Mouse (Mus musculus): Measurements from ENCODE around the gene Resp18. TPM values are rescaled to one million over a fixed set of nuclear protein-coding genes. Genes with fewer than 3 reads are reported as not detected.

Resp18 gene
- polyA plus RNA-seq, 1 experiment from 2014 or later = not detected

- no peaks in the 10 kb centered on the region for H3K4me1 ChIP-seq (replicated peaks)
- H3K9me3 ChIP-seq (replicated peaks) = no peaks in the 10 kb centered on the region
- WGBS (ENCODE audit: insufficient replicate concordance) = 12% methylated on average over 32 of the region's 32 CpGs
- H3K36me3 ChIP-seq (replicated peaks) = no peaks in the 10 kb centered on the region
- peaks cover 54% of the 10 kb centered on the region for H3K27me3 ChIP-seq
- H3K9ac ChIP-seq = no peak within 1 kb of the TSS
- no peak for ATAC-seq (ENCODE audit: insufficient read depth)
- H3K4me3 ChIP-seq (replicated peaks) = no peak within 1 kb of the TSS
- H3K27ac ChIP-seq (replicated peaks) = no peak within 1 kb of the TSS
- no peak within 1 kb of the TSS for H3K4me2 ChIP-seq
Measured at GRCm38 (mm10) chr1:75264091-75264880, 13.9 kb downstream of the Resp18 start, which contains the start of gene Ptprn. Ptprn (minus strand) TSS chr1:75264502.

DNA sequence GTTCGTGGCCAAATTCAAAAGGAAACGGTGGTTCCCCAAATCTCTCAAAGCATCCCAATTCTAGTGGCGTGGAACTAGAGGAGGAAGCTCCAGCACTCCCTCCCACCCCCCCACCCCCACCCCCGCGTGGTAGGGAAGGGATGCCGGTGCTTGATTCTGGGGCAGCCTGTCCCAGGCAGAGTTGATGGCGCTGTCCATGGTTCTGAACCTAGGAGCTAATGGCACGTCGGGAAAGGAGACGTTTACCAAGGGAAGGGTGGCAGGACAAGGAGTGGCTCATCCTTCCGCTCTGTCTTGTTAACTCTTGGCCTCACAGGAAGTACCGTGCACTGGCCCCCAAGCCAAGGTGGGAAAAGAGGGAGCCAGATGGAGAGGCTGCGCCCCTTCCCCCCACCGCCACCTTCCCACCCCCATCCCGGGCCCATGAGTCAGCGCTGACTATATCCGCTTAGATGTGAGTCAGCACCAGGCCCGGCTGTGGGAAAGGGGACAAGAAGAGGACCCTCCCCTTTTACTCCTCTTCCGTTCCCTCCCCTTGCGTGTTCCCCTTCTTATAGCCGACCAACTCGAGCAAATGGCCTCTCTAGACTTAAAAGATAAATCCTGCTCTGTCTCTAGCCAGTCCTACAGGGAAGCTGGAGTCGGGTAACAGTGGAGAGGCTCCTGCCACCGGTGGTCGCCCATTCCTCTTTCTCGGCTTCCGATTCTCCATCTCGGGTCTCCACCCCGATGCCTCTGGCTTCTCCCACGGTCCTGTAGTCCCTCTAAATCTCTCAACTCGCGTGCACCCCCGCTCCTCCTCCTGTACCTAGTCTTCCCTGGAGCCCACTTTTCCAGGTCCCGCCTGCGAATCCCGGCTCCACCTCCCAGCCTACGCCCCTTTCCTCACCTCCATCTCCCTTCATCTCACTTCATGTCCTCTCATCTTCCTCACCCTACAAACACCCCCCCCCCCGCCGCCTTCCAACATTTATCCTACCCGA lies 15.0 kb downstream of the Resp18 start:
- H3K4me1 ChIP-seq (replicated peaks) = no peaks in the 10 kb centered on the region
- H3K4me2 ChIP-seq = no peak overlapping the region
- no peak for ATAC-seq (ENCODE audit: insufficient read depth)
- H3K27me3 ChIP-seq = peaks cover 46% of the 10 kb centered on the region
- no peaks in the 10 kb centered on the region for H3K9me3 ChIP-seq (replicated peaks)
- no peaks in the 10 kb centered on the region for H3K36me3 ChIP-seq (replicated peaks)
- under 1% methylated on average over 40 of the region's 40 CpGs for WGBS (ENCODE audit: insufficient replicate concordance)
- no peak overlapping the region for H3K9ac ChIP-seq
- H3K27ac ChIP-seq (replicated peaks) = no peak overlapping the region
- no peak overlapping the region for H3K4me3 ChIP-seq (replicated peaks)

DNA sequence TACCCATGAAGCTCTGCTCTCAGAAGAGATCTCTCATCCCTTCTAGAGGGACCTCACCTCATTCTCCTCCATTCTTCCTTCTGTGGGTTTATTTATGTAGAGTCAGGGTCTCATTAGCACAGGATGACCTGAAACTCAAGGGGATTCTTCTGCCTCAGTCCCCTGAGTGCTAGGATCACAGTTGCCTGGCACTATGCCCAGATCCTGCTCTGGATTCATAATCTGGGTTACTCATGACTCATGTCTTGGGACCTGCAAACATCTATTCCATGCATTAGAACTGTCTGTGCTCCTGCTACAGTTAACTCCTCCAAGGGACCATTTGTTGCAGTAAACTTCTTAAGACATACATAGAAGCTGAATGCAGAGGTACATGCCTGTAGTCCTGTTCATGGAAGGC lies 16.9 kb downstream of the Resp18 start:
- Histone ChIP-seq H3K4me1 (replicated peaks) (no peaks in the 10 kb centered on the region), H3K27ac (replicated peaks) (no peak overlapping the region)

DNA sequence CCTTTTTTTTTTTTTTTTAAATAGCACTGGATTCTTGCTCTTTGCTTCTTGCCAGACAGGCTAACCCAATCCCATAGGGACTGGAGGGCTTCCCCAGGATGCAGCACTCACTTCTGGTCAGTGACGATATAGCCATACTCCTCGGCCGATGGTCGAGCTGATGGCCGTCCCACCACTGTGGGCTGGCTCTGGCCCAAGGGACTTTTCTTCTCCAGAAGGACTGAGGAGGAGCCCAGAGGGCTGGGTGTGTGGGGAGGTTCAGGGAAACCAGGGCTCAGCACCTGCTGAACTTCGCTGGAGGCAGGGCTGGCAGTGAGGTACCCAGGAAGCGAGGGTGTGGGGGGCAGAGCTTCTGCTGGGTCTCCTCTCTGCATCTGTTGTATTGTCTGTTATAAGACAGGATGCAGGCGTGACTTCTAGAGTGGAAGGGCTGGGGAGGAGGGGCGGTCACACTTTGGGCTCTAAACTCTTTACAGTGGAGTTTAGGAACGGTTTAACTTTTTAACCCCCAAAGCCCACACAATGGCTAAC lies 22.6 kb downstream of the Resp18 start:
- peaks cover 11% of the 10 kb centered on the region for H3K4me1 ChIP-seq (replicated peaks)
- no peak overlapping the region for H3K4me2 ChIP-seq
- no peaks in the 10 kb centered on the region for H3K36me3 ChIP-seq (replicated peaks)
- H3K27me3 ChIP-seq = peaks cover 6% of the 10 kb centered on the region
- no peak for ATAC-seq (ENCODE audit: insufficient read depth)
- H3K9ac ChIP-seq = no peak overlapping the region
- no peak overlapping the region for H3K4me3 ChIP-seq (replicated peaks)
- H3K9me3 ChIP-seq (replicated peaks) = no peaks in the 10 kb centered on the region
- no peak overlapping the region for H3K27ac ChIP-seq (replicated peaks)
- WGBS (ENCODE audit: insufficient replicate concordance) = 49% methylated on average over 10 of the region's 10 CpGs

More for the DNA sequence above, 16.9 kb downstream of the Resp18 start:
- Histone ChIP-seq H3K4me3 (replicated peaks) (no peak overlapping the region), H3K9ac (no peak overlapping the region), H3K27me3 (peaks cover 44% of the 10 kb centered on the region), H3K4me2 (no peak overlapping the region), H3K36me3 (replicated peaks) (no peaks in the 10 kb centered on the region), H3K9me3 (replicated peaks) (no peaks in the 10 kb centered on the region)
- ATAC-seq (ENCODE audit: insufficient read depth) = no peak

DNA sequence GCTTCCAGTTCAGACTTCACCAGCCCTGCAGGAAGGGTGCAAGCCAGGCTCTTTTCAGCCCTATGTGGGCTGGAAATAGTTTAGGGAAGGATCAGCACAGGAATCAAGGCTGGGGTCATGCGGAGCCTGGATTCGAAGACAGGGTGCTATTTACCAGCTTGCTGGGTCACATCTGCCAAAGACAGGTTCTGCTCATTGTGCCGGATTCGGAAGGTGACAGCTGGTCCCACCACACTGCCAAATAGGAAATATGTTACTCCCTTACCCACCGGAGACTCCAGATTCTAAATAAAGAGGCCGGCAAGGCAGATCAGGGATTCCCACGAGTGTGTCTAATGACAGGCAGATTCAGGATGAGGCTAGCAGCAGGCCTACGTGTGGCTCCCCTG lies 23.6 kb downstream of the Resp18 start:
- Histone ChIP-seq H3K4me3 (replicated peaks) (no peak overlapping the region), H3K4me2 (no peak overlapping the region), H3K27ac (replicated peaks) (no peak overlapping the region), H3K27me3 (peaks cover 6% of the 10 kb centered on the region; the same call in 1 of the 2 replicates), H3K36me3 (replicated peaks) (no peaks in the 10 kb centered on the region), H3K4me1 (replicated peaks) (peaks cover 11% of the 10 kb centered on the region), H3K9me3 (replicated peaks) (no peaks in the 10 kb centered on the region), H3K9ac (no peak overlapping the region)
- WGBS (ENCODE audit: insufficient replicate concordance) = 66% methylated on average over 8 of the region's 8 CpGs
- no peak for ATAC-seq (ENCODE audit: insufficient read depth)

DNA sequence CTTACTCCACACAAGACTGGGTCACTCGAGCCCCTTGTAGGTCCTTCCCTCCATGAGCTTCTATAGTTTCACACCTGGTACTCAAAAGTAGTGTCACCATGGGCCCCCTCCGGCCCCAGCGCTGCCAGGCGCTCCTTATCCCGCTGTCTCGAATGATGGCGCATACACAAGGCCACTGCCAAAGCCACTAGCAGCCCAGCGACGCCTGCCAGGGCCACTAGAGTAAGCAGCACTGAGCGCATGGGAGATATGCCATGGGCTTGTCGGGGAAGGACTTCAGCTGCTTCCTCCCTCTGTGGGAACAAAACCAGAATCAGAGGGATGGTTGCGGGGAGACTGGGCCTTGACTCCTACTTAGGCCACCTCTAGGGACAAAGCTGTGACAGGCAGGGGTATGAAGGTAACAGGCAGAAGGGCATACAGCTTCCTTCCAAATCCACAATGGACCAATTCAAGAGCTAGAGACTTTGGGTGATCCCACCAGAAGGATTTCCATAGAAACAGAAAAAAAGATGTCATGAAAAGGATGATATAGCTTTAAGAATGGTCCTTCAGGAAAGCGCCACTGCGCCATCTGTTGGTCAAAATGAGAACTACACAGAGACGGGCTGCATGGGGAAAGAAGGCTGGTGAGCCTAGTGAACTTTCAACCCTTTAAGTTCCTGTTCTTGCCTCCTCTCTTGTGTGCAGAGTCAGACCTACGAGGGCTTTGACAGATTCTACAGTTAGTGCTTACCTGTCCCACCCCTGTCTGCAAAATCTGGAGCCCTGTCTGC lies 24.2 kb downstream of the Resp18 start:
- Histone ChIP-seq H3K4me2 (no peak overlapping the region), H3K4me3 (replicated peaks) (no peak overlapping the region), H3K27me3 (peaks cover 6% of the 10 kb centered on the region; the same call in 1 of the 2 replicates), H3K36me3 (replicated peaks) (no peaks in the 10 kb centered on the region), H3K4me1 (replicated peaks) (peaks cover 15% of the 10 kb centered on the region), H3K9ac (no peak overlapping the region), H3K27ac (replicated peaks) (no peak overlapping the region), H3K9me3 (replicated peaks) (no peaks in the 10 kb centered on the region)
- no peak for ATAC-seq (ENCODE audit: insufficient read depth)
- 56% methylated on average over 16 of the region's 16 CpGs for WGBS (ENCODE audit: insufficient replicate concordance)

DNA sequence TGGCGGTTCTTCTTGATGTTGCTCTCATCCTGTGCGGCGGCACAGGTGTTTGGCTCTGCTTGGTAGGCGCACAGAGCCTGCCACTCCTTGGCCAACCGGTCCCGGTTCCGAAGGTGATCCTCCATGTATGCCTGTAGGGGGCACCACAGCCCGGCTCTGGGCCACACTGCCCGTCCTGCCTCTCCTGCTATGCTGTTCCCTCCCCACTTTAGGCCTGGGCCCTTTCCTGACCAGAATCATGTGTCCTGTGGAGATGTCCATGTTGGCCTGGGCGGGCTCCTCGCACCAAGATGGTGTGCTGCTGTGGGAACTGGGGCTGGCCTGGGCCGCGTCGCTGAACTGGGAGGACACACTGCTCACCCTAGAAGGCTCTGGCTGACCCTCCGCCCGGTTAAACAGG lies 25.2 kb downstream of the Resp18 start:
- Histone ChIP-seq H3K4me3 (replicated peaks) (no peak overlapping the region), H3K9me3 (replicated peaks) (no peaks in the 10 kb centered on the region), H3K27ac (replicated peaks) (no peak overlapping the region), H3K9ac (no peak overlapping the region), H3K4me2 (no peak overlapping the region), H3K27me3 (peaks cover 6% of the 10 kb centered on the region; the same call in 1 of the 2 replicates), H3K36me3 (replicated peaks) (no peaks in the 10 kb centered on the region), H3K4me1 (replicated peaks) (peaks cover 19% of the 10 kb centered on the region)
- WGBS (ENCODE audit: insufficient replicate concordance) = 74% methylated on average over 16 of the region's 16 CpGs
- 0 out of 2 replicates have a peak, but pooled peaks have one; percentile 4 for ATAC-seq (ENCODE audit: insufficient read depth)

DNA sequence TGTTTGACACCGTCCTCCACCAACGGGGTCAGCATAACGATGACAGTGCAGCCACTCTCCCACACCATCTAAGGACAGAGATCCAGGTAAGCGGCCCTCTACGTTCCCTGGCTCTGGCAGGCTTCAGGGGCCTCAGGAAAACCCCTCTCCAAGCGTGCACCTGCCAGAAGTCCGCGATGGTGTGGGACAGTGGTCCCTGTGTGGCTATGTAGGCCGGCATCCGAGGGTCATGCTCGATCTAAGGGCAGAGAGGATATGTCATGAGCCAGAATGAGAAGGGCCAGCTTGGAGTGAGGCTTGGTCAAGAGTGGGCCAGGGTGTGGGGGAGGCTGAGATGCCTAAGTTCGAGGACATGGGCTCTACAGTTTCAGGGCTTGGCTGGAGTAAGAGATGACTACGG lies 25.9 kb downstream of the Resp18 start:
- no peak overlapping the region for H3K9ac ChIP-seq
- H3K4me2 ChIP-seq = no peak overlapping the region
- ATAC-seq (ENCODE audit: insufficient read depth) = no peak
- H3K9me3 ChIP-seq (replicated peaks) = no peaks in the 10 kb centered on the region
- H3K4me1 ChIP-seq (replicated peaks) = peaks cover 26% of the 10 kb centered on the region
- no peak overlapping the region for H3K4me3 ChIP-seq (replicated peaks)
- H3K27me3 ChIP-seq = peaks cover 6% of the 10 kb centered on the region; the same call in 1 of the 2 replicates
- WGBS (ENCODE audit: insufficient replicate concordance) = 70% methylated on average over 13 of the region's 13 CpGs
- no peaks in the 10 kb centered on the region for H3K36me3 ChIP-seq (replicated peaks)
- no peak overlapping the region for H3K27ac ChIP-seq (replicated peaks)

GRCm38 (mm10) chr1:75251112-75251970 lies 26.9 kb downstream of the Resp18 start:
- 8% methylated on average over 21 of the region's 22 CpGs for WGBS (ENCODE audit: insufficient replicate concordance)
- Histone ChIP-seq H3K9me3 (replicated peaks) (no peaks in the 10 kb centered on the region), H3K9ac (peak overlapping the region; percentile 35; the same call in 1 of the 2 replicates), H3K36me3 (replicated peaks) (no peaks in the 10 kb centered on the region), H3K4me2 (peak overlapping the region; percentile 68), H3K4me3 (replicated peaks) (peak overlapping the region; percentile 29), H3K4me1 (replicated peaks) (peaks cover 26% of the 10 kb centered on the region), H3K27ac (replicated peaks) (peak overlapping the region; percentile 57), H3K27me3 (peaks cover 6% of the 10 kb centered on the region; the same call in 1 of the 2 replicates)
- ATAC-seq (ENCODE audit: insufficient read depth) = peak; percentile 61

- Histone ChIP-seq H3K4me3 (replicated peaks) (no peak overlapping the region), H3K4me2 (no peak overlapping the region), H3K9me3 (replicated peaks) (no peaks in the 10 kb centered on the region), H3K4me1 (replicated peaks) (peaks cover 26% of the 10 kb centered on the region), H3K9ac (no peak overlapping the region), H3K36me3 (replicated peaks) (no peaks in the 10 kb centered on the region), H3K27me3 (peaks cover 6% of the 10 kb centered on the region; the same call in 1 of the 2 replicates), H3K27ac (replicated peaks) (no peak overlapping the region)
- 85% methylated on average over 3 of the region's 3 CpGs for WGBS (ENCODE audit: insufficient replicate concordance)
- no peak for ATAC-seq (ENCODE audit: insufficient read depth)
Measured at GRCm38 (mm10) chr1:75250498-75250897, 27.7 kb downstream of the Resp18 start.
